Mouse (Mus musculus): ENCODE results near the gene C1qtnf9.

C1qtnf9 gene

GRCm38 (mm10) chr14:60784427-60785315 is 16.7 kb downstream of the C1qtnf9 start, which contains the start of gene Mipep:
TSS of gene Mipep (plus strand) at chr14:60784573.
- peak; percentile 84 to 94 for DNase-seq (ENCODE audit: inconsistent age in 2 of 2, low spot score in 1 of 2)

- peak; percentile 48 to 86 for DNase-seq (ENCODE audit: inconsistent age in 2 of 2, low spot score in 1 of 2)
These were observed 22.2 kb downstream of the C1qtnf9 start for GRCm38 (mm10) chr14:60790103-60790502.

GRCm38 (mm10) chr14:60796600-60797322 is 28.8 kb downstream of the C1qtnf9 start:
- no peak for DNase-seq (ENCODE audit: inconsistent age in 2 of 2, low spot score in 1 of 2)

- DNase-seq (ENCODE audit: inconsistent age in 2 of 2, low spot score in 1 of 2): no peak
These were observed 29.7 kb downstream of the C1qtnf9 start for GRCm38 (mm10) chr14:60797596-60797995.

- DNase-seq (ENCODE audit: inconsistent age in 2 of 2, low spot score in 1 of 2): no peak
These were observed 30.8 kb downstream of the C1qtnf9 start for GRCm38 (mm10) chr14:60798721-60799120.

GRCm38 (mm10) chr14:60799762-60800728 is 32.1 kb downstream of the C1qtnf9 start:
- DNase-seq (ENCODE audit: inconsistent age in 2 of 2, low spot score in 1 of 2): peak in 1 of 2 experiments; percentile 71

GRCm38 (mm10) chr14:60802026-60802425 is 34.1 kb downstream of the C1qtnf9 start:
- DNase-seq (ENCODE audit: inconsistent age in 2 of 2, low spot score in 1 of 2): no peak

GRCm38 (mm10) chr14:60804978-60805377 is 37.0 kb downstream of the C1qtnf9 start:
- no peak for DNase-seq (ENCODE audit: inconsistent age in 2 of 2, low spot score in 1 of 2)

- DNase-seq (ENCODE audit: inconsistent age in 2 of 2, low spot score in 1 of 2): peak in 1 of 2 experiments; percentile 38
These were observed 37.9 kb downstream of the C1qtnf9 start for GRCm38 (mm10) chr14:60805871-60806270.

GRCm38 (mm10) chr14:60806891-60807344 is 39.0 kb downstream of the C1qtnf9 start:
- no peak for DNase-seq (ENCODE audit: inconsistent age in 2 of 2, low spot score in 1 of 2)

GRCm38 (mm10) chr14:60809881-60810280 is 41.9 kb downstream of the C1qtnf9 start:
- no peak for DNase-seq (ENCODE audit: inconsistent age in 2 of 2, low spot score in 1 of 2)

- DNase-seq (ENCODE audit: inconsistent age in 2 of 2, low spot score in 1 of 2): no peak
These were observed 43.6 kb downstream of the C1qtnf9 start for GRCm38 (mm10) chr14:60811547-60811946.

GRCm38 (mm10) chr14:60815098-60815497 is 47.2 kb downstream of the C1qtnf9 start:
- no peak for DNase-seq (ENCODE audit: inconsistent age in 2 of 2, low spot score in 1 of 2)

- peak; percentile 51 to 73 for DNase-seq (ENCODE audit: inconsistent age in 2 of 2, low spot score in 1 of 2)
These were observed 50.1 kb downstream of the C1qtnf9 start for GRCm38 (mm10) chr14:60818045-60818444.

GRCm38 (mm10) chr14:60830096-60830495 is 62.2 kb downstream of the C1qtnf9 start:
- no peak for DNase-seq (ENCODE audit: inconsistent age in 2 of 2, low spot score in 1 of 2)
